Mouse (Mus musculus) neural tube, embryonic 14.5 days (tissue): Measurements from ENCODE around the gene Plekhj1. TPM values are rescaled to one million over a fixed set of nuclear protein-coding genes. Genes with fewer than 3 reads are reported as not detected.

Experiments used
- ATAC-seq: fragments of 200-750 bp; cut with Nextera tagmentation; 2 replicates; pipeline ENCODE4 v1.8.0; 2017; ENCODE audit warnings: low read depth, mild to moderate bottlenecking, moderate TSS enrichment, moderate library complexity
- H3K27ac ChIP-seq: fragments of 300-500 bp; sonication (generic); 2 replicates; pipeline ENCODE4 v1.5.1; 2014; ENCODE audit warnings: low read depth, mild to moderate bottlenecking, control low read depth, low read length, moderate library complexity, mixed read lengths
- H3K27me3 ChIP-seq: fragments of 300-500 bp; sonication (generic); 2 replicates; pipeline ENCODE4 v1.6.1; 2014; ENCODE audit warnings: low read length; ENCODE audit not compliant: control insufficient read depth, insufficient read depth
- H3K36me3 ChIP-seq: fragments of 300-500 bp; sonication (generic); 2 replicates; pipeline ENCODE4 v1.6.1; 2014; ENCODE audit warnings: low read length, mixed read lengths; ENCODE audit not compliant: control insufficient read depth, insufficient read depth
- H3K4me1 ChIP-seq: fragments of 300-500 bp; sonication (generic); 2 replicates; pipeline ENCODE4 v1.6.1; 2014; ENCODE audit warnings: low read length; ENCODE audit not compliant: control insufficient read depth, insufficient read depth
- H3K4me2 ChIP-seq: fragments of 300-500 bp; sonication (generic); 2 replicates; pipeline ENCODE4 v1.6.1; 2014; ENCODE audit warnings: mild to moderate bottlenecking, low read depth, low read length, control low read depth
- H3K4me3 ChIP-seq: fragments of 300-500 bp; sonication (generic); 2 replicates; pipeline ENCODE4 v1.5.1; 2014; ENCODE audit warnings: low read depth, low read length, control low read depth, mixed read lengths
- H3K9ac ChIP-seq: fragments of 300-500 bp; sonication (generic); replicated peaks from 2 replicates; pipeline ENCODE4 v1.6.1; 2014; ENCODE audit warnings: low read depth, mild to moderate bottlenecking, control low read depth, low read length, mixed read lengths
- H3K9me3 ChIP-seq: fragments of 300-500 bp; sonication (generic); 2 replicates; pipeline ENCODE4 v1.6.1; 2016; ENCODE audit warnings: low read length; ENCODE audit not compliant: control insufficient read depth
- WGBS: fragments of 180-500 bp; shearing (Covaris S2); extraction: QIAGEN DNeasy Blood & Tissue Kit; methylation state at CpG from one replicate; pipeline ENCODE4 v1.1.7; 2014; 5-methylcytosine and 5-hydroxymethylcytosine counted together
- microRNA counts: library from miRNA; unstranded; fragments of <30 nt; microRNA quantifications from one replicate; lab custom pipeline; 2016
- microRNA-seq: library from miRNA; unstranded; fragments of <30 nt; microRNA quantifications from one replicate; pipeline ENCODE4, GENCODE M21; 2016
- polyA plus RNA-seq: library from polyadenylated mRNA; unstranded; fragments of >200 nt; fragmentation: Nextera tagmentation; extraction: Ambion mirVana; gene quantifications from 2 replicates; pipeline ENCODE4 v1.2.1, GENCODE M21; 2014

The Plekhj1 gene
- polyA plus RNA-seq, 1 experiment from 2014 or later, result 126 TPM

DNA sequence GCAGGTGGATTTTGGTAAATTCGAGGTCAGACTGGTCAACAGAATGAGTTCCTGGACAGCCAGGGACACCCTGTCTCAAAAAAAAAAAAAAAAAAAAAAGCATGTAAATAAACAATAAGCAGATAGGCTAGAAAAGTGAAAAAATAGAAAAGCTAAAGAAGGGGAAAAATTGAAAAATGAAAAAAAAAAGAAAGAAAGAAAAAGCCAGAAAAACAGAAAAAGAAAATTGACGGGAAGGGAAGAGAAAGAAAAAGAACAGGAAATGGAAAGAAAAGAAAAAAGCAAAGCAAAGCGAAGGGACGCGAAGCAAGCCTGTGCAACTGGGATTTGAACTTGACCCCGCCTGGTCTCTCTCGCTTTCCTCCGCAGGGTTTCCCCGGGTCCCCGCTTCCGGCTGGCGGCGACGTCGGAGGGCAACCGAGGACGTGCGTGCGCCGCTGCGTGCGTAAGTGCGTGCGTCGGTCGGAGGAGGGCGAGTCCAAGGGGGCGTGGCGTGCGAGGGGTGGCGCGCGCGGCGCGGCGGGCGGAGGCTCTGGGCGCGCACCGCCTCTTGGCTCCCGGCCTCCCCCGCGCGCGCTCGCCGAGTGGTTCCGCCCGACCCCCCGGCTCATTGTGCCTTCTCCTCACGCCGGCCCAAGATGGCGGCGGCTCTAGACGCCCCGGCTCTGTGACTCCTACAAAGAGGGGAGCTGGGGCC, 43.7 kb downstream of the Plekhj1 start, which contains the start of gene Dot1l:
Gene Dot1l, plus strand, starts transcription at position 613 of the 697 bp plus-strand sequence.
- Histone ChIP-seq H3K9ac (peak within 1 kb of the TSS; percentile 97), H3K9me3 (no peaks in the 10 kb centered on the region), H3K4me3 (peak within 1 kb of the TSS; percentile 95), H3K4me2 (peak within 1 kb of the TSS; percentile 89), H3K27ac (peak within 1 kb of the TSS; percentile 89), H3K36me3 (no peaks in the 10 kb centered on the region), H3K4me1 (peaks cover 27% of the 10 kb centered on the region), H3K27me3 (no peaks in the 10 kb centered on the region)
- peak; percentile 90 for ATAC-seq
- 1% methylated on average over 41 of the region's 57 CpGs for WGBS

- Histone ChIP-seq H3K27ac (no peak overlapping the region), H3K9ac (no peak overlapping the region), H3K27me3 (no peaks in the 10 kb centered on the region), H3K36me3 (no peaks in the 10 kb centered on the region), H3K4me3 (no peak overlapping the region), H3K4me2 (peak overlapping the region; percentile 29; the same call in 1 of the 2 replicates), H3K4me1 (peaks cover 14% of the 10 kb centered on the region), H3K9me3 (no peaks in the 10 kb centered on the region)
- ATAC-seq, result peak; percentile 38; the same call in 1 of the 2 replicates
- WGBS, result 4% methylated on average over 6 of the region's 6 CpGs
Measured at GRCm38 (mm10) chr10:80752079-80752625, 46.3 kb downstream of the Plekhj1 start.

DNA sequence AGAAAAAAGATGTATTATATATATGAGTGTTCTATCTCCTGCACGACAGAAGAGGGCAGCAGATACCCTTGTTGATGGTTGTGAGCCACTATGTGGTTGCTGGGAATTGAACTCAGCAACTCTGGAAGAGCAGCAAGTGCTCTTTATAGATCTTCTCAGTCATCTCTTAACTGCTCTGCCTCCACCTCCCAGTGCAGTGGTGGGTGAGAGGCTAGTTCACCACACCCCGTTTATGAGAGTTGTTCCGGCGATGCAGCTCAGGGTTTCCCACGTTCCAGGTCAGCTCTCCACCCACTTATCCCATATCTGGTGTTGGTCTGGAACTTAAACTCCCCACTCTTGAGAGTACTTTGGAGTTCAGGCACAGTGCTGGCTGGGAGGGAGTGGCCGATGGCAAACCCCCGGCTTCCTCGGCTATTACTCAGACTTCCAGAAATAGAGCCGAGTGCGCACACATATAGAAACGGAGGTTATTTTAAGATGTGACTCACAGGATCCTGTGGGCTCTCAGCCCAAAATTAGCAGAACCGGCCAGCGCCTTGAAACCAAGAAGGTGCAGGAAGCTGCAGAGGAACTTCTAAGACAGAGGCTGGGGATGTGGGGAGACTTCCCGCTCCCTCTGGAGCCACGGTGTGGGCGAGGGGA, 47.1 kb downstream of the Plekhj1 start:
- H3K36me3 ChIP-seq, result no peaks in the 10 kb centered on the region
- H3K27ac ChIP-seq, result no peak overlapping the region
- no peak for ATAC-seq
- peaks cover 8% of the 10 kb centered on the region for H3K4me1 ChIP-seq
- H3K4me3 ChIP-seq, result no peak overlapping the region
- WGBS, result 17% methylated on average over 16 of the region's 16 CpGs
- H3K9ac ChIP-seq, result 0 out of 2 replicates have a peak overlapping the region, but pooled peaks have one; percentile 21
- H3K27me3 ChIP-seq, result no peaks in the 10 kb centered on the region
- no peaks in the 10 kb centered on the region for H3K9me3 ChIP-seq
- H3K4me2 ChIP-seq, result peak overlapping the region; percentile 29; the same call in 1 of the 2 replicates

DNA sequence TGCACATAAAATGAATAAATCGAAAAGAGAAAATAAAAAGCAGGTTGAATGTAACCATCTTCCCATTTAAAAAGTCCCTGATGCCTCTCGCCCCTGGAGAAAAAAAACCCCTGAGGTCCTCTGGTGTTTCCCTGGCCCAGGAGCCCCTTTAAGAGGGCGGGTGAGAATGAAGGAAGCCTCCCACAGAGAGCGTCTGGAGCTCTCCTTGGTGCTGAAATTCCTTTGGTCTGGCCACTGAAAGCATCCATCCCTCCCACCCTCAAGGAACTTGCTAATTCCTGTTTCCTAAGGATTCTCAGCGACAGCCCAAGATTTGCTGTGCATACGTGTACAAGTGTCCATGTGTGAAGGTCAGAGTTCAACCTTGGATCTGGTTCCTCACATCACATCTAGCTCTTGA, 49.8 kb downstream of the Plekhj1 start:
- no peaks in the 10 kb centered on the region for H3K4me1 ChIP-seq
- H3K27me3 ChIP-seq, result no peaks in the 10 kb centered on the region
- ATAC-seq, result no peak
- H3K4me2 ChIP-seq, result no peak overlapping the region
- no peak overlapping the region for H3K9ac ChIP-seq
- H3K27ac ChIP-seq, result no peak overlapping the region
- H3K36me3 ChIP-seq, result no peaks in the 10 kb centered on the region
- no peak overlapping the region for H3K4me3 ChIP-seq
- H3K9me3 ChIP-seq, result no peaks in the 10 kb centered on the region
- WGBS, result 16% methylated on average over 6 of the region's 6 CpGs

DNA sequence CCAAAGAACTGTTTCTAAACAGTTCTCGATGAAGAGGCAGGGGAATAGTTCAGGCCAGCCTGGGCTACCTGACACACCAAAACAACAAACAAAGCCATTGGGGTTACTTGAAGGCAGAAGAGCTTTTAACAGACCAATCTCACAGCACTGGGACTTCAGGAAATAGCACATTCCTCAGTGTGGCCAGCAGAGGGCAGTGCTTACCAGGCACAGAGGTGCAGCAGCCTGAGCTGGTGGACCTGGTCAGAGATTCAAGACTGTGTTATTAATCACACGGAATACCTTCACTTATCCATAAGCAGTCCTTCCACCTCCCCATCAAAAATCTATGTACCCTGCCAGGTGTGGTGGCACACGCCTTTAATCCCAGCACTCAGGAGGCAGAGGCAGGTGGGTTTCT, 51.0 kb downstream of the Plekhj1 start:
- Histone ChIP-seq H3K36me3 (no peaks in the 10 kb centered on the region), H3K4me1 (0 out of 2 replicates have a peak, but pooled peaks cover 3% of the 10 kb centered on the region), H3K27ac (no peak overlapping the region), H3K9me3 (no peaks in the 10 kb centered on the region), H3K9ac (no peak overlapping the region), H3K4me3 (no peak overlapping the region), H3K4me2 (no peak overlapping the region), H3K27me3 (no peaks in the 10 kb centered on the region)
- no peak for ATAC-seq
- 19% methylated on average over 3 of the region's 3 CpGs for WGBS

MicroRNA genes within 50 kb of the gene (microRNA counts, 519-probe panel; counts per million panel counts)
- not detected for microRNA mmu-miR-1982 (lab: Ali Mortazavi, UCI)

Small RNAs within 50 kb of the gene (microRNA-seq; reads per million reads assigned to microRNA genes)
- 3.7 reads per million, percentile 5 among the genes with 10 or more reads in this experiment for gene Mir1982

Other genes starting within 250 kb of the Plekhj1 start
- 30.6 and 30.7 TPM in 2 replicates for gene Rexo1, start 237.1 kb downstream of the Plekhj1 start, polyA plus RNA-seq
- 3.5 and 4.8 TPM in 2 replicates for gene Klf16, start 221.3 kb downstream of the Plekhj1 start, polyA plus RNA-seq
- 144 and 155 TPM in 2 replicates for gene Abhd17a, start 208.3 kb downstream of the Plekhj1 start, polyA plus RNA-seq
- gene Scamp4, start 195.8 kb downstream of the Plekhj1 start, polyA plus RNA-seq, result 71.6 and 72.4 TPM in 2 replicates
- 5.5 and 6.7 TPM in 2 replicates for gene Adat3, start 195.7 kb downstream of the Plekhj1 start, polyA plus RNA-seq
- gene Gm49322, start 192.6 kb downstream of the Plekhj1 start, polyA plus RNA-seq, result 0.96 and 0.98 TPM in 2 replicates
- gene Csnk1g2, start 175.8 kb downstream of the Plekhj1 start, polyA plus RNA-seq, result 50.3 and 76.8 TPM in 2 replicates
- 75.0 and 79.7 TPM in 2 replicates for gene Btbd2, start 141.6 kb downstream of the Plekhj1 start, polyA plus RNA-seq
- gene Mknk2, start 120.5 kb downstream of the Plekhj1 start, polyA plus RNA-seq, result 43.1 and 57.3 TPM in 2 replicates
- 42.0 and 48.6 TPM in 2 replicates for gene Mob3a, start 96.6 kb downstream of the Plekhj1 start, polyA plus RNA-seq
- 24.9 and 29.5 TPM in 2 replicates for gene Izumo4, start 96.4 kb downstream of the Plekhj1 start, polyA plus RNA-seq
- 109 and 125 TPM in 2 replicates for gene Ap3d1, start 56.4 kb downstream of the Plekhj1 start, polyA plus RNA-seq
- 23.6 and 27.3 TPM in 2 replicates for gene Dot1l, start 43.4 kb downstream of the Plekhj1 start, polyA plus RNA-seq
- 63.3 and 66.8 TPM in 2 replicates for gene Sf3a2, start 428 bp downstream of the Plekhj1 start, polyA plus RNA-seq
- gene Amh, start 6.6 kb upstream of the Plekhj1 start, polyA plus RNA-seq, result 0.15 and 0.16 TPM in 2 replicates
- gene Jsrp1, start 14.9 kb upstream of the Plekhj1 start, polyA plus RNA-seq, result 0.74 and 0.86 TPM in 2 replicates
- 1,177 and 1,236 TPM in 2 replicates for gene Oaz1, start 28.0 kb upstream of the Plekhj1 start, polyA plus RNA-seq
- gene Lingo3, start 45.4 kb upstream of the Plekhj1 start, polyA plus RNA-seq, result 8.1 and 12.0 TPM in 2 replicates
- gene Lsm7, start 56.6 kb upstream of the Plekhj1 start, polyA plus RNA-seq, result 220 and 260 TPM in 2 replicates
- gene Sppl2b, start 56.6 kb upstream of the Plekhj1 start, polyA plus RNA-seq, result 60.3 and 61.5 TPM in 2 replicates
- 0.12 and 0.13 TPM in 2 replicates for gene Tmprss9, start 73.2 kb upstream of the Plekhj1 start, polyA plus RNA-seq
- 337 and 352 TPM in 2 replicates for gene Timm13, start 102.3 kb upstream of the Plekhj1 start, polyA plus RNA-seq
- 10.8 and 16.1 TPM in 2 replicates for gene Lmnb2, start 119.6 kb upstream of the Plekhj1 start, polyA plus RNA-seq
- 7.4 and 7.6 TPM in 2 replicates for gene Gadd45b, start 131.4 kb upstream of the Plekhj1 start, polyA plus RNA-seq
- gene Gng7, start 216.3 kb upstream of the Plekhj1 start, polyA plus RNA-seq, result 20.3 and 22.7 TPM in 2 replicates
- 24.0 and 28.8 TPM in 2 replicates for gene Diras1, start 227.0 kb upstream of the Plekhj1 start, polyA plus RNA-seq
- gene Slc39a3, start 238.8 kb upstream of the Plekhj1 start, polyA plus RNA-seq, result 26.7 and 34.6 TPM in 2 replicates